Mouse (Mus musculus): ENCODE data around the gene Vwc2. TPM values are rescaled to one million over a fixed set of nuclear protein-coding genes. Genes with fewer than 3 reads are reported as not detected.

Gene Vwc2
- polyA plus RNA-seq, 1 experiment from 2014 or later = not detected

GRCm38 (mm10) chr11:11242694-11243377, 128.8 kb downstream of the Vwc2 start:
- POLR2A ChIA-PET = no interaction called here
- in situ Hi-C loops (cut with MboI; ENCODE audit: low pct_unique_long_range_greater_than_20kb) = no loop called here
- DNase-seq (ENCODE audit: low read depth, low spot score) (no peak), ATAC-seq (no peak)
- CTCF ChIA-PET = no interaction called here
- H3K27me3 ChIP-seq = no peaks in the 10 kb centered on the region
- no peak for TF ChIP-seq CTCF (IDR thresholded peaks at IDR 0.05)

- CTCF ChIA-PET = interaction anchor here (1.2 kb wide), 1 partner anchor 17 kb away, joined by 3 read pairs; no protein-coding TSS in a partner anchor
- POLR2A ChIA-PET = no interaction called here
- no peak for DNase-seq (ENCODE audit: low read depth, low spot score)
- no peak for TF ChIP-seq CTCF (IDR thresholded peaks at IDR 0.05)
- ATAC-seq = no peak
- in situ Hi-C loops (cut with MboI; ENCODE audit: low pct_unique_long_range_greater_than_20kb) = no loop called here
- no peaks in the 10 kb centered on the region for H3K27me3 ChIP-seq
Observed at GRCm38 (mm10) chr11:11257348-11257747, 143.3 kb downstream of the Vwc2 start.

- no peak for ATAC-seq
- in situ Hi-C loops (cut with MboI; ENCODE audit: low pct_unique_long_range_greater_than_20kb) = no loop called here
- no peak for TF ChIP-seq CTCF (IDR thresholded peaks at IDR 0.05)
- ChIA-PET POLR2A (no interaction called here), CTCF (no interaction called here)
- H3K27me3 ChIP-seq = no peaks in the 10 kb centered on the region
- no peak for DNase-seq (ENCODE audit: low read depth, low spot score)
Observed at GRCm38 (mm10) chr11:11280128-11280527, 166.1 kb downstream of the Vwc2 start.

- in situ Hi-C loops (cut with MboI; ENCODE audit: low pct_unique_long_range_greater_than_20kb) = no loop called here
- CTCF ChIA-PET = no interaction called here
- H3K27me3 ChIP-seq = no peaks in the 10 kb centered on the region
- DNase-seq (ENCODE audit: low read depth, low spot score) = no peak
- POLR2A ChIA-PET = no interaction called here
- no peak for ATAC-seq
- no peak for TF ChIP-seq CTCF (IDR thresholded peaks at IDR 0.05)
Observed at GRCm38 (mm10) chr11:11283512-11283911, 169.5 kb downstream of the Vwc2 start.
